Mouse (Mus musculus) heart, adult 2 months (tissue): ENCODE measurements around the gene Fgf14.
"Not testable (repeated sequence)": the region's sequence is repeated elsewhere in the genome, so short reads cannot be mapped to it uniquely, and the experiment has no call there.

Experiments used
- CTCF ChIP-seq: fragments of 200-600 bp; IDR thresholded peaks from 2 replicates; pipeline ENCODE4 v1.8.1; 2022; ENCODE audit warnings: antibody characterized with exemption, mild to moderate bottlenecking, moderate library complexity
- EP300 ChIP-seq: fragments of 200-500 bp; IDR thresholded peaks from 2 replicates; pipeline ENCODE4 v1.6.1; 2011; ENCODE audit warnings: low read depth, low read length, control low read depth; ENCODE audit not compliant: insufficient read depth
- POLR2A ChIP-seq: fragments of 200-500 bp; IDR thresholded peaks from 2 replicates; pipeline ENCODE4 v1.6.1; 2011; ENCODE audit warnings: mild to moderate bottlenecking, low read depth, low read length, control low read depth; ENCODE audit not compliant: insufficient read depth

DNA sequence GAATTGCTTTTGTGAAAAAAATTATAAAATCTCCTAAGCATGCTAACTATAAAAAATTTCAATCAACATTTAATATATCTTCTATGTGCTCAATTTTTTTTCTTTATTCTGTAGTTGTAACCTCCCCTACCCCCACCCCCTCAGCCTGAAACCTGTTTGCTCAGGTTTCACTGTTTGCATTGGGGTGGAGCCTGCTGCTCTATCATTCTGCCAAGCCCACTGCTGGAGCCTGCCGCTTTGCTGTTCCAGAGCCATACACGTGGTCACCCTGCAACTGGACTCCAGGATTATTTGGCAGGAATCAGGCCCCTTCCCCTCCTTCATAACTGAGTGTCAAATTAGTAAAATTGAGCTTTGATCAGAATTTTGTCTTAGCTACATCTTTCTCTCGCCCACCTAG lies 237.6 kb downstream of the Fgf14 start:
- TF ChIP-seq POLR2A, CTCF, EP300: not testable (repeated sequence)
